Mouse (Mus musculus) megakaryocyte, embryonic 14.5 days (primary cell): ENCODE measurements around the gene Axin1.

ENCODE experiments used
- FLI1 ChIP-seq: IDR thresholded peaks from 2 replicates; pipeline ENCODE4 v1.6.1; 2012; ENCODE audit warnings: low read length, inconsistent platforms, mixed read lengths
- GATA1 ChIP-seq: IDR thresholded peaks from 3 replicates; pipeline ENCODE4 v1.6.1; 2012; ENCODE audit warnings: mixed read lengths, low read length, inconsistent platforms, borderline replicate concordance

DNA sequence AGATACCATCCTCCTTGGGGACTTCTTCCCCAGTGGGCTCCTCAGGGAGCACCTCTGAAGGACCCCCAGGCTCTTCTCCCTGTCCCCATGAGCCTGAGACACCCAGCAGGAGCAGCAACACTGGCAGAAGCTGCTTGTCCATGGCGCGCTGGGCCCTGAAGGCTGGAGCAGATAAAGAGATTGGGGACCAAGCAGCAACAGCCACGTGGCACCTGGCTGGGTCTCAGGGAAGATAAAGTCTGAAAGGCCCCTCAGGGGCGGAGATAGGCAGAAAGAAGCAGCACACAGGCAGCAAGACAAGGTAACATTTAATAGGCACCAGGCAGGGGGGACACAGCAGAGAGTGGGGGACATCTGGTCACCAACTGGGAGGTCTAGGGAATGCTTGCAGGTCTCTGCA is 60.4 kb downstream of the Axin1 start, which contains the start of gene Pdia2:
- no peak for TF ChIP-seq GATA1
- no peak for TF ChIP-seq FLI1
